Mouse (Mus musculus) thymus, postnatal 36 days (tissue): ENCODE data around the gene Kif6.
A peak's percentile ranks its signal among the peaks of the same experiment; 100 is the strongest.

Experiments
- DNase-seq, 2 experiments: peaks; one replicate each; pipeline ENCODE4 v3.0.0; 2022; ENCODE audit warnings: mixed read lengths in 2 of 2

Gene Kif6

GRCm38 (mm10) chr17:49860057-49860816 lies 245.3 kb downstream of the Kif6 start:
- DNase-seq = no peak

DNA sequence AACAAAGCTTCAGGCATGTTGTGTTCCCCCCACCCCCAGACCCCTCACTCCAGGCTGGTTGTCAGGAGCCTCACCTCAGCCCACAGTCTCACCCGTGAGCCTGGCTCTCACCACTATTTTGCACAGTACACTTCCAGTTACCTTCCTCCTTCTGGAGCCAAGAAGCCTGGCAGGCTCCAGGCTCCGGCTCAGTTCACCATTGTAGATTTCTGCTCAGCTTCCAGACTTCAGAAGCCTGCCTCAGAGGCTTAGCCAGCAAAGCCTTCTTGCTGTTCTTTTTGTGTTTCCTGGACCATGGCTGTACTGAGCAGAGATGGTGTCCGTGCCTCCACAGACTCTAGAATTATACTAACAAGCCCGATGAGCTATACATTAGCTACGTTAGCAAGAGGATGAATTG lies 248.7 kb downstream of the Kif6 start:
- no peak for DNase-seq

DNA sequence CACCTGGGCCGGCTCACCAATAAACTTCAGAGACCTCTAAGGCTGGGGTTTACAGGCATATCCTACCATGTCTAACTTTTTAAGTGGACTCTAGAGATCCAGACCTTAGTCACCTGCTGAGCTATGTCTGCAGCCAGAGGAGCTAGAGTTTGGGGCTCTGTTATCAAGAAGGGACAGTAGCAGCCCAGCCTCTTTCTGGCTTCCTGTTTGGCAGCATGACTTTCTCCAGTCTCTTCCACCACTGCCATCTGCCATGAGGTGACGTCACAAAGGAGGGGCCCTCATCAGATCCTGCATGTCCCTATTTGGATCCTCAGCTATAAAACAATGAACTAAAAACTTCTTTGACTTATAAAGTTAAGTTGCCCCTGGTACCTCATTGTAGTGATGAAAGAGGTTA lies 250.7 kb downstream of the Kif6 start:
- no peak for DNase-seq

DNA sequence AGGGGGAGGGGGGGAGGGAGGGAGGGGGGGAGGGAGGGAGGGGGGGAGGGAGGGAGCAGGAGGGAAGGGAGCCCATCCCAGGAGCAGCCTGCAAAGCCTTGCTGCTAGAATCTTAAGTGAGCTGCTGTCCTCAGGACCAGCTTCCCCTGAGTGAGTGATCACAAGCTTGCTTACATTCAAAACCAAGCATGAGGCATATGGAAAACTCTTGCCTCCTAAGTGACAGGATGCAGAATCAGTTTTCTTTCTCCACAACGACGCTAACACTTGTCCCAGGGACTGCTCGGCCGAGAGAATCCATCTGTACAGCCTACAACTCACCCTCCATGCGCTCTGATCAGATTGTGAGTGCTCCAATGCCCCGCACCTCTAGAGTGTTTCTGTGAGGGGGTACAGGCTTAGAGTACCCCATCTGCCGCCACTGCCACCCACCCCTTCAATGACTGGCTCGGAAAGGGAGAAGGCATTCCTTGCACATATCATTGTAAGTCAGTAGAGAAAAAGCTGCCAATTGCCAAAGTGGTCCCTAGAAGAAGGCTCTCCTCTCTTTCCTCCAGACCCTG lies 251.8 kb downstream of the Kif6 start:
- no peak for DNase-seq

DNA sequence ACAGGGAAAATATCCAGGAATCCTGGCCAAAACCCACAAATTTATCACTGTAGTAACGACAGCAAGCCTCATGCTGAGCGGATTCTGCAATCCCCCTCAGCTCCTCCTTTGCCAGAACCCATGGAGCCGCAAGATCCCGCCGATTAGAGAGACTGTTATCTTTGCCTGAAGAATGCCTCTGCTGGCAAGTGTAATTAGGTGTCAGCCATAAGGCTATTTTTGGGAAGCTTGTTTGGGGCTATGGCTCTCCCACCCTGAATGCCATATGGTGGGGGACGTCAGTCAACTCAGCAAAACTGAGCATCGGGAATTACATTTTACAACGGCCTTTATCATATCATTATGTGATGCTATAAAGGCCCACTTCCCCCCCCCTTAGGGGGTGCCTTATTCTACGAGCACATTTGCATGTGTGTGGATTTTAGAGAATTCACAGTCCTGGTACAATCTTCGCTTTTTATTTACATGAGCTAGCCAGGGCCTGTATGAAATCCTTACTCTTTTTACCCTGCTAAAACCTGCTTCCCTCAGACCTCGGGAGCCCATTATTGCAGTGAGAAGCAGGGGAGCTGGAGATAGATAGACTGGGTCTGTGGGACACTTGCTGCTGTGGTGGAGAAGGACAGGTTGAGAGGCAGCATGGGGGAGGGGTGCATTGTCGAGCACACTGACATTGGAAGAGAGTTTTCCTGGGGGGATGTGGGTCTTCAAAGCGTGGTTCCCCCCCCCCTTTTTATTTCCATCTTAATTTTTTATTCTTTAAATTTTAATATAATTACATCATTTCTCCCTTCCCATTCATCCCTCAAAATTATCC lies 252.6 kb downstream of the Kif6 start:
- DNase-seq = no peak

DNA sequence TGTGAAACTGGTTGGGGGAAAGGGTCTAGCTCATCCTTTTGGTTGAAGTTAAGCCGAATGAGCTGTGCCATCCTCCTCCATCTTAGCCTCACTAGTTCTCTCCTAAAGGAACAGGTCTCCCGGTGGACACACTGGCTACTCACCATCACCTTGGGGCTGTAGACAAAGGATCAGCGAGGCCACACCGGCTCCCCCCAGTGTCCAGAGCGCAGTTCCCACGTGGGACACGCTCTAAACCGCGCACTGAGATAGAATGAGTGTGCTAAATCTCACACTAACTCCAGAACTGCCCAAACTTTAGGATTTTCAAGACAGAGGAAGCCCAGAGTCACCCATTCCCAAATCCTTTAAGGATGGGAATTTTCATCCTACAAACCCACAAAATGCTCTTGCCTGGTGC lies 254.3 kb downstream of the Kif6 start:
- DNase-seq = no peak

- no peak for DNase-seq
These were observed 257.4 kb downstream of the Kif6 start for GRCm38 (mm10) chr17:49872305-49872704.

GRCm38 (mm10) chr17:49874746-49875145 lies 259.8 kb downstream of the Kif6 start:
- no peak for DNase-seq

GRCm38 (mm10) chr17:49875401-49875800 lies 260.5 kb downstream of the Kif6 start:
- DNase-seq = no peak

DNA sequence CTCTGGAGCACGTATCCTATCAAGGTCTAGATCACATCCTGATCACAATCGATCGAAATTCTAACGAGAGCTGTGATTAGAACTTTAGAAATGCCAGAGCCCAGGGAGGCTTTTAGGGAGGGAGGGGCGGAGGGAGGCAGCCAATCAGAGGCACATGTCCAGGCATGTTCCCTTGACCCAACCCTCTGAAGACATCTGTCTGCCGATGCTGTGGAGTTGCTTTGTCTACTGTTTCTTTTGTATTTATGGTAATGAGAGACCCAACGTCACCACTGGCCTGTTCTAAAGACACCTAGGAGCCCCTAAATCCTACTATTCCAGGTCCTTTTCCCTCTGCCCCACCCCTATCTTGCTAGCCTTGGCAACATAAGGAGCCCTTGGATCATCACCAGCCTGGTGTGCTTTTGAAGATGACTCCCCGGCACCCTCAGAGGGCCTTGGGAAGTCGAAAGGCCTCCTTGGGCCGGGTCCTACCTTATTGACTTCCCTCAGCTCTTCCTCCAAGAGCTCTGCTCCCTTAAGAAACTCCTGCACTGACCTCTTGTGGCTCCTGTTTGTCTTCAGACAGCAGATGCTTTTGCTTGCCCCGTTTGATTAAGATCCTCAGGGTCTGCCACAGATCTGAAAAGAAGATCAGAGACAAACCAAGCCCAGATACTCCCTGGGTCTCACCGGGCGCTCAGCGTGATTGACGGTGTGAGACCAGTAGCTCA lies 261.2 kb downstream of the Kif6 start:
- no peak for DNase-seq

DNA sequence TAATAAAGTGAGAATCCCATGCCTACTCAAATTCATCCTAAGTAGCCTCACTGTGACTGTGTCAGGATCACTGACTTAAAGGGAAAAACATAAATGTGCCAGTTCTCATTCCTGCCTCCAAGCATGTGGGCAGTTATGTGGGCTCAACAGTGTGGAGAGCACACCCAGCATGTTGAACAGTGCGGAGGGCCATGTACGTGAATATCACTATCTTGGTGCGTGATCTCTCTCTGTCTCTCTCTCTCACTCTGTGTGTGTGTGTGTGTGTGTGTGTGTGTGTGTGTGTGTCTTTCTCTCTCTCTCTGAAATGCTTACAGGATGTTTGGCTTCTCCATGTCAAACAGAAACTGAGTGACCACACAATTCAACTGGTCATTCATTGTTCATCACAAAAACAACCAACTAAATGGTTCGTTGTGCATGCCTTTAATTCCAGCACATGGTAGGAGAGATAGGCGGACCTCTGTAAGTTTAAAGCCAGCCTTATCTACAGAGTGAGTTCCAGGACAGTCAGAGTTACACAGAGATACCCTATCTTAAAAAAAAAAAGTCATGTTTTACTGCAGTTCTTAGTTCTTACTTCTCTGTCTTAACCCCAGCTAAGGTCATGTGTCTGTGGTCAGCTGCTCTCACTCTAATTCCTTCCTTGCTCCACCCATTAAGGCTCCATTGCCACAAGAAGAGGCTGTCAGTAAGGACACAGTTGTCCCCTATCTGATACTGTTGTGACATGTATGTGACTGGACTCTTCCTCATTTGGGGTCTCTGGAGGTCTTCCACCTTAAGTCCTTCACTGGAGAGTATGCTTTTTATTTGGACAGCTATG lies 266.2 kb downstream of the Kif6 start:
- no peak for DNase-seq

GRCm38 (mm10) chr17:49881796-49882195 lies 266.9 kb downstream of the Kif6 start:
- no peak for DNase-seq

DNA sequence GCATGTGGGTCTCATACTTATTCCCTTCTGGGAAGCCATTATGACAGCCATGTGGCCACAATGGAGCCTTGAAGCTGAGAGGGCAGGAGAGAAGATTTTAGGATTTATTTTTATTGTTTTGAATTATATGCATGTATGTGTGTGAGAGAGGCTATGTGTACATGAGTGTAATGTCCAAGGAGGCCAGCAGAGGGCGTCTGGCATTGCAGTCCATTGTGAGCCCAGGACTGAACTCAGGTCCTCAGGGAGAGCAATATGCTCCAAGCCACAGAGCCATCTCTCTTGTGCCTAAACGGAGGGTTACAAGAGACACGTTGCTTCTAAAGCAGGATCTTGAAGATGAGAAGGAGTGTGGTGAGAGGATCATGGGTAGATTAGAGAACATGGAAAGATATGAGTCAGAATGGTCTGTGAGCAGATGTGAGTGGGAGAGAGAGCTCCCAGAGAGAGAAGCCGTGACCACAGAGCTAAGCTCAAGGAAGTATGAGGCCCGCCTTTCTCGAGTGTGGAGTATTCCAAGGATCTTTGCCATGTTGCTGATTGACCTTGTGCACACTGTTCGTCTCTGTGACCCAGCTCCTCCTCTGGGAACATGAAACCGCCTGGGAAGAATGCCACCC lies 268.3 kb downstream of the Kif6 start:
- no peak for DNase-seq

GRCm38 (mm10) chr17:49885035-49885434 lies 270.1 kb downstream of the Kif6 start:
- DNase-seq = no peak

DNA sequence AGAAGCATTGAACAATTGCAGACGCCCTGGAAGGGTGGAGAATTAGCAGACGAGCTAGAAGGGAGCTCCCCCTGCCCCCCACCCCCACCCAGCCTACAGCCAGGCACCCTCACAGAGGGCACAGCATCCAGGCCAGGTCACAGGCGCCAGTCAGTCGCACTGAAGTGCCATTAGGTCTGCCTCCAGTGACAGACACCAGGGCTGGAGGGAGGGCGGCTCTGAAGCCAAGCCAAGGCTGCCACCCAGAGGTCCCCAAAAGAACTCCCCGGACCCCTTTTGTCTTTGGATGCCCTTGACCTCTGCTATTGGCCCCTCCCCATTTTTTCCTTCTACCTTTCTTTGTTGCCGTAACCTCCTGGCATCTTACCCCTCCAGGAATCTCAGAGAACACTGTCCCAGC lies 274.7 kb downstream of the Kif6 start:
- no peak for DNase-seq

- no peak for DNase-seq
These were observed 275.9 kb downstream of the Kif6 start for GRCm38 (mm10) chr17:49890861-49891260.

- DNase-seq = no peak
These were observed 277.5 kb downstream of the Kif6 start for GRCm38 (mm10) chr17:49892390-49892789.

DNA sequence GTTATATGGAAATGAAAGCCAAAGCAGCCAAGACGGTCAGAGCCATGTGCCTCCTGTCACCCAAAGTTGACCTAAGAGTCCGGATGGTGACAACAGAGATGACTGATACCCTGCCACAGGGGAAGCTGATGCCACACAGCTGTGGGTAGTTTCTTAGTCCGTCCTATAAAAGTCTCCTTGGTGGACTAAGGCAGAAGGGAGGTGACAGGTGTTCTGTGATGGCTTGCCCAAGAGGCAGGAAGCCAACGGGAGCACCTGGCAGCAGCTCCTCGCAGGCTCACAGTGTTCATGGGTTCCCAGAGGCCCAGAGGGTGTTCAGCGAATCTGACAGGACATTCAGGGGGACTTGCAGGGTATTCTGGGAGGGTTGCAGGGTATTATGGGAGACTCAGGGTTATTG lies 279.5 kb downstream of the Kif6 start:
- no peak for DNase-seq

DNA sequence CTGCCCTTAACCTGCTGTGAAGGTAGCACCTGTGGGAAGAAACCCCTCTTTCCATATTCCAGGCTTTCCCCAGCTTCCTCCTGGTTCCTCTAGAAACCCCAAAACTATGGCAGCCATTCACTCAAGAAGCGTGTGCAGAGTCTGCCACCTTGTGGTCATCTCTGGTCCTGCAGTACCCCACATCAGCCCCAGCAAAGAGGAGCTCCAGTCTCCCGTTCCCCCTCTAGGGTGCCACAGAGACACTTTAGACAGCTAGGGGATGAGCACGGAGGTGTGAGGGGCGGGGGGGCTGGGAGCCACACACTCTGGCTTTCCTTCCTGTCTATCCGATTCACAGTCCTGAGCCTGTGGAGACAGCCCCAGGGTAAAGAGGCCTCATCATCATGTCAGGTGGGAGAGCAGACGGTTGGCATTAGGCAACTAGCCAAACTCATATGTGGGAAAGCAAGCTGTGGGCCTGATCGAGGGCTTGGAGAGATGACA lies 284.0 kb downstream of the Kif6 start:
- peak; percentile 52 to 58 for DNase-seq

GRCm38 (mm10) chr17:49902613-49903012 lies 287.7 kb downstream of the Kif6 start:
- no peak for DNase-seq

GRCm38 (mm10) chr17:49923429-49923828 lies 308.5 kb downstream of the Kif6 start:
- no peak for DNase-seq

- DNase-seq = no peak
These were observed 312.7 kb downstream of the Kif6 start for GRCm38 (mm10) chr17:49927611-49928010.
